Mouse (Mus musculus): ENCODE measurements at regions not wholly inside any gene's neighbourhood (a gene's known extent, or its start where the extent isn't known, plus 50 kb on each side); places are given as distances from the start of the nearest gene placed in this dataset.

GRCm38 (mm10) chr3:43923497-43923896 is 1454.7 kb upstream of the Pcdh10 start:
- DNase-seq (ENCODE audit: low spot score) = peak; percentile 6

- no peak for DNase-seq (ENCODE audit: low spot score)
Observed at GRCm38 (mm10) chr3:43945780-43946179, 1432.4 kb upstream of the Pcdh10 start.
